In the genomic region with DNA sequence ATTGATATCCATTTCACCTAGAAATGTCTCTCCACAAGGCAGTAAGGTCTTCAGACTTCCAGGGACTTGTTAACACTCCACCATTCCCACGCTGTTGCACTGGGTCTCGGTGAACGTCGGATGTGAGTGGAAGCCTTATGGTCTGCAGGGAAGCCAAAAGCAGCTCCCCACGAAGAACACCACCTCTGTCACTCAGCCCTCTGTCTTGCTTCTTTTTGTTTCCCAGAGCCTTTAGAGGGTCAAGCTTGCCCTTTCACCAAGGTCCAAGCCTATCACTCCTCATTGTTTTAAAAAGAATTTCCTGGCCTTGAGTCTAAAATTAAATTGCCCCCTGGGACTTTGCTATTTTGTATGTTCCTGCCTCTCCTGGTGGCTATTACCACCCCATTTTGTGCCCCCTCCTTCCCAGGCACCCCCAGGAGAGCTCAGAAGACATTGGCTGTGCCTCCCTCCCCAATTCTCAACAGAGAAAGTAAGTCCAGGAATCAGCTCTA, we compare ENCODE assay signal across 15 mouse cellular contexts. TPM values are rescaled to one million over a fixed set of nuclear protein-coding genes. Genes with fewer than 3 reads are reported as not detected.
DNase-seq lines count a peak whose midpoint lies in the region; ATAC-seq lines count a peak whose summit lies in the region.
"Had no signal": no experiment of that assay in that cellular context is flagged by ENCODE, and none has a peak within 500 bp of the region (broad histone marks: within the 10 kb centered on the region; RNA-seq: fewer than 3 reads in every experiment).

No protein-coding gene starts in this region.

- H3K27me3 ChIP-seq in kidney, embryonic 14.5 days (ENCODE audit: control insufficient read depth, insufficient read depth, low read length): no peaks in the 10 kb centered on the region
- no peaks in the 10 kb centered on the region for H3K27me3 ChIP-seq in liver, embryonic 15.5 days
- H3K27me3 ChIP-seq in liver, embryonic 12.5 days (replicated peaks): no peaks in the 10 kb centered on the region
- no peaks in the 10 kb centered on the region for H3K27me3 ChIP-seq in heart, embryonic 12.5 days (replicated peaks)
- H3K27me3 ChIP-seq in heart, embryonic 16.5 days (ENCODE audit: control insufficient read depth, insufficient read depth, low read length): no peaks in the 10 kb centered on the region

- H3K4me3 ChIP-seq in kidney, embryonic 14.5 days (ENCODE audit: low read length): no peak overlapping the region
- no peak overlapping the region for H3K4me3 ChIP-seq in liver, embryonic 15.5 days (replicated peaks)
- H3K4me3 ChIP-seq in liver, embryonic 12.5 days: no peak overlapping the region
- no peak overlapping the region for H3K4me3 ChIP-seq in heart, embryonic 12.5 days
- H3K4me3 ChIP-seq in heart, embryonic 16.5 days (ENCODE audit: low read length): no peak overlapping the region
- H3K4me3 ChIP-seq: embryonic facial prominence, embryonic 15.5 days; forebrain, embryonic 10.5 days had no signal

- H3K9me3 ChIP-seq in kidney, embryonic 14.5 days (ENCODE audit: control insufficient read depth, low read length): no peaks in the 10 kb centered on the region
- H3K9me3 ChIP-seq in liver, embryonic 15.5 days (replicated peaks): no peaks in the 10 kb centered on the region
- H3K9me3 ChIP-seq in liver, embryonic 12.5 days (replicated peaks): no peaks in the 10 kb centered on the region
- 0 out of 2 replicates have a peak, but pooled peaks cover 4% of the 10 kb centered on the region for H3K9me3 ChIP-seq in heart, embryonic 12.5 days (replicated peaks)
- H3K9me3 ChIP-seq in heart, embryonic 16.5 days (replicated peaks; ENCODE audit: control insufficient read depth, low read length): no peaks in the 10 kb centered on the region
- H3K9me3 ChIP-seq: embryonic facial prominence, embryonic 15.5 days; forebrain, embryonic 10.5 days had no signal

- H3K9ac ChIP-seq in kidney, embryonic 14.5 days (ENCODE audit: low read depth, low read length): no peak overlapping the region
- H3K9ac ChIP-seq in liver, embryonic 15.5 days: no peak overlapping the region
- no peak overlapping the region for H3K9ac ChIP-seq in liver, embryonic 12.5 days
- H3K9ac ChIP-seq in heart, embryonic 12.5 days: no peak overlapping the region
- H3K9ac ChIP-seq in heart, embryonic 16.5 days (ENCODE audit: low read length): no peak overlapping the region
- H3K9ac ChIP-seq: embryonic facial prominence, embryonic 15.5 days had no signal

- ATAC-seq in kidney, embryonic 14.5 days (ENCODE audit: low FRiP score, low TSS enrichment): no peak
- no peak for ATAC-seq in liver, embryonic 15.5 days (ENCODE audit: insufficient read depth)
- no peak for ATAC-seq in liver, embryonic 12.5 days
- ATAC-seq in heart, embryonic 12.5 days (ENCODE audit: insufficient number of reproducible peaks, low FRiP score): no peak
- ATAC-seq in heart, embryonic 16.5 days (replicated peaks; ENCODE audit: extremely low read depth, insufficient read depth, low FRiP score): no peak

- no peaks in the 10 kb centered on the region for H3K36me3 ChIP-seq in kidney, embryonic 14.5 days (ENCODE audit: control insufficient read depth, insufficient read depth, low read length)
- H3K36me3 ChIP-seq in liver, embryonic 15.5 days (replicated peaks): no peaks in the 10 kb centered on the region
- no peaks in the 10 kb centered on the region for H3K36me3 ChIP-seq in liver, embryonic 12.5 days
- peaks cover 2% of the 10 kb centered on the region; the same call in 1 of the 2 replicates for H3K36me3 ChIP-seq in heart, embryonic 12.5 days
- H3K36me3 ChIP-seq in heart, embryonic 16.5 days (ENCODE audit: control insufficient read depth, insufficient read depth): 0 out of 2 replicates have a peak, but pooled peaks cover 2% of the 10 kb centered on the region
- H3K36me3 ChIP-seq: embryonic facial prominence, embryonic 15.5 days; forebrain, embryonic 10.5 days had no signal

- peak overlapping the region; percentile 37 for H3K27ac ChIP-seq in kidney, embryonic 14.5 days (ENCODE audit: low read depth, low read length)
- H3K27ac ChIP-seq in liver, embryonic 15.5 days (replicated peaks): 0 out of 2 replicates have a peak overlapping the region, but pooled peaks have one; percentile 41
- H3K27ac ChIP-seq in liver, embryonic 12.5 days: no peak overlapping the region
- H3K27ac ChIP-seq in heart, embryonic 12.5 days (ENCODE audit: poor library complexity, severe bottlenecking): peak overlapping the region; percentile 29; the same call in 1 of the 2 replicates
- H3K27ac ChIP-seq in heart, embryonic 16.5 days (ENCODE audit: low read length): peak overlapping the region; percentile 61
- H3K27ac ChIP-seq: embryonic facial prominence, embryonic 15.5 days; forebrain, embryonic 10.5 days had no signal

- 72% methylated on average over 5 of the region's 5 CpGs for WGBS in kidney, embryonic 14.5 days
- WGBS in liver, embryonic 15.5 days (ENCODE audit: insufficient replicate concordance): 67% methylated on average over 5 of the region's 5 CpGs
- WGBS in liver, embryonic 12.5 days (ENCODE audit: insufficient replicate concordance): 59% methylated on average over 5 of the region's 5 CpGs
- WGBS in heart, embryonic 12.5 days: 59% methylated on average over 5 of the region's 5 CpGs
- 56% methylated on average over 5 of the region's 5 CpGs for WGBS in heart, embryonic 16.5 days

- DNase-seq in kidney, adult 11 months: no peak
- DNase-seq in urinary bladder, adult 18-20 months (ENCODE audit: low spot score in 2 of 2): no peak
- no peak for DNase-seq in cerebellum, adult 8-10 months
- DNase-seq: cerebellum, adult 9-11 months; embryo, embryonic 11 days; gastrocnemius, postnatal 36 days; layer of hippocampus, postnatal 36 days; lung, postnatal 14 days had no signal

- H3K4me1 ChIP-seq in kidney, embryonic 14.5 days (ENCODE audit: control insufficient read depth, insufficient read depth, low read length): peaks cover 8% of the 10 kb centered on the region
- H3K4me1 ChIP-seq in liver, embryonic 15.5 days (replicated peaks): no peaks in the 10 kb centered on the region
- no peaks in the 10 kb centered on the region for H3K4me1 ChIP-seq in liver, embryonic 12.5 days
- H3K4me1 ChIP-seq in heart, embryonic 12.5 days (replicated peaks): peaks cover 13% of the 10 kb centered on the region
- peaks cover 7% of the 10 kb centered on the region; the same call in 1 of the 2 replicates for H3K4me1 ChIP-seq in heart, embryonic 16.5 days (ENCODE audit: control insufficient read depth, insufficient read depth, low read length)
- H3K4me1 ChIP-seq: embryonic facial prominence, embryonic 15.5 days; forebrain, embryonic 10.5 days had no signal

- no peak overlapping the region for H3K4me2 ChIP-seq in kidney, embryonic 14.5 days (replicated peaks; ENCODE audit: low read depth, low read length)
- no peak overlapping the region for H3K4me2 ChIP-seq in liver, embryonic 15.5 days
- H3K4me2 ChIP-seq in liver, embryonic 12.5 days: no peak overlapping the region
- no peak overlapping the region for H3K4me2 ChIP-seq in heart, embryonic 12.5 days
- no peak overlapping the region for H3K4me2 ChIP-seq in heart, embryonic 16.5 days (ENCODE audit: low read depth, low read length)
- H3K4me2 ChIP-seq: embryonic facial prominence, embryonic 15.5 days had no signal

RNA-seq across cellular contexts. Expression of a gene that starts 20.4 kb away (rescaled TPM):
- polyA plus RNA-seq in kidney, embryonic 14.5 days (2014; fragmentation: Nextera tagmentation; extraction: Ambion mirVana): 26.2 and 58.0 TPM in 2 replicates
- polyA plus RNA-seq in liver, embryonic 15.5 days (2015; fragmentation: Nextera tagmentation; extraction: Ambion mirVana): 13.6 and 15.4 TPM in 2 replicates
- 24.2 and 25.4 TPM in 2 replicates for polyA plus RNA-seq in liver, embryonic 12.5 days (2016; fragmentation: Nextera tagmentation; extraction: Ambion mirVana)
- 65.6 and 68.1 TPM in 2 replicates for polyA plus RNA-seq in heart, embryonic 12.5 days (2016; fragmentation: Nextera tagmentation; extraction: Ambion mirVana)
- polyA plus RNA-seq in heart, embryonic 16.5 days (2015; fragmentation: Nextera tagmentation; extraction: Ambion mirVana): 59.0 and 66.7 TPM in 2 replicates
